Mouse (Mus musculus): ENCODE measurements around the gene Map3k9. TPM values are rescaled to one million over a fixed set of nuclear protein-coding genes. Genes with fewer than 3 reads are reported as not detected.
A peak's percentile ranks its signal among the peaks of the same experiment; 100 is the strongest.

Map3k9 gene
- total RNA-seq, 1 experiment = 5.4 TPM

- TF ChIP-seq ZC3H11A (IDR thresholded peaks at IDR 0.05; ENCODE audit: borderline replicate concordance, low read depth, low read length) (no peak), MAFK (IDR thresholded peaks at IDR 0.05; ENCODE audit: insufficient read depth, low read depth, low read length) (no peak), ZNF384 (IDR thresholded peaks at IDR 0.05; ENCODE audit: low read depth, low read length) (no peak), HCFC1 (IDR thresholded peaks at IDR 0.05; ENCODE audit: borderline replicate concordance, insufficient read depth, low read length) (no peak)
- Histone ChIP-seq H3K4me3 (ENCODE audit: insufficient read depth in 1 of 2, low read depth in 1 of 2, low read length in 2 of 2, poor library complexity in 1 of 2, severe bottlenecking in 1 of 2) (no peak overlapping the region), H3K27ac (ENCODE audit: insufficient read depth, low read depth, low read length, poor library complexity, severe bottlenecking) (no peak overlapping the region), H3K9me3 (ENCODE audit: control insufficient read depth, insufficient read depth, low read depth, low read length) (no peaks in the 10 kb centered on the region), H3K36me3 (ENCODE audit: control insufficient read depth, insufficient read depth, low read length, poor library complexity, severe bottlenecking) (no peaks in the 10 kb centered on the region), H3K4me1 (ENCODE audit: control insufficient read depth in 2 of 2, insufficient read depth in 2 of 2, low read length in 2 of 2, poor library complexity in 1 of 2) (peaks cover 0 to 12% of the 10 kb centered on the region in 2 experiments; a peak in 1 of 4 replicates), H3K9ac (ENCODE audit: insufficient read depth, low read depth, low read length, poor library complexity, severe bottlenecking) (no peak overlapping the region)
- DNase-seq (ENCODE audit: low read depth, low spot score) = no peak
- in situ Hi-C loops (cut with MboI; ENCODE audit: low sequenced_read_pairs in 2 of 2, unreplicated experiment in 2 of 2) = no loop called here
Measured at GRCm38 (mm10) chr12:81801134-81801533, 20.2 kb upstream of the Map3k9 start.

- H3K9me3 ChIP-seq (ENCODE audit: control insufficient read depth, insufficient read depth, low read depth, low read length) = no peaks in the 10 kb centered on the region
- DNase-seq (ENCODE audit: low read depth, low spot score) = no peak
- no peaks in the 10 kb centered on the region for H3K36me3 ChIP-seq (ENCODE audit: control insufficient read depth, insufficient read depth, low read length, poor library complexity, severe bottlenecking)
- H3K4me1 ChIP-seq (ENCODE audit: control insufficient read depth in 2 of 2, insufficient read depth in 2 of 2, low read length in 2 of 2, poor library complexity in 1 of 2) = peaks cover 0 to 6% of the 10 kb centered on the region in 2 experiments; a peak in 1 of 4 replicates
- no peak overlapping the region for H3K27ac ChIP-seq (ENCODE audit: insufficient read depth, low read depth, low read length, poor library complexity, severe bottlenecking)
- no peak for TF ChIP-seq MAFK (IDR thresholded peaks at IDR 0.05; ENCODE audit: insufficient read depth, low read depth, low read length)
- TF ChIP-seq ZC3H11A (IDR thresholded peaks at IDR 0.05; ENCODE audit: borderline replicate concordance, low read depth, low read length) = peak; percentile 98
- no peak overlapping the region for H3K9ac ChIP-seq (ENCODE audit: insufficient read depth, low read depth, low read length, poor library complexity, severe bottlenecking)
- in situ Hi-C loops (cut with MboI; ENCODE audit: low sequenced_read_pairs in 2 of 2, unreplicated experiment in 2 of 2) = loop anchor here (10.0 kb wide), 1 partner anchor 118 kb away; no protein-coding TSS in a partner anchor
- no peak overlapping the region for H3K4me3 ChIP-seq (ENCODE audit: insufficient read depth in 1 of 2, low read depth in 1 of 2, low read length in 2 of 2, poor library complexity in 1 of 2, severe bottlenecking in 1 of 2)
Measured at GRCm38 (mm10) chr12:81796541-81796940, 15.6 kb upstream of the Map3k9 start.

GRCm38 (mm10) chr12:81792511-81793218 is 11.7 kb upstream of the Map3k9 start:
- DNase-seq (ENCODE audit: low read depth, low spot score) = no peak
- no peak overlapping the region for H3K9ac ChIP-seq (ENCODE audit: insufficient read depth, low read depth, low read length, poor library complexity, severe bottlenecking)
- in situ Hi-C loops (cut with MboI; ENCODE audit: low sequenced_read_pairs in 2 of 2, unreplicated experiment in 2 of 2) = loop anchor here (10.0 kb wide), 1 partner anchor 122 kb away; no protein-coding TSS in a partner anchor
- no peaks in the 10 kb centered on the region for H3K4me1 ChIP-seq (ENCODE audit: control insufficient read depth in 2 of 2, insufficient read depth in 2 of 2, low read length in 2 of 2, poor library complexity in 1 of 2)
- no peaks in the 10 kb centered on the region for H3K36me3 ChIP-seq (ENCODE audit: control insufficient read depth, insufficient read depth, low read length, poor library complexity, severe bottlenecking)
- no peak overlapping the region for H3K4me3 ChIP-seq (ENCODE audit: insufficient read depth in 1 of 2, low read depth in 1 of 2, low read length in 2 of 2, poor library complexity in 1 of 2, severe bottlenecking in 1 of 2)
- no peak overlapping the region for H3K27ac ChIP-seq (ENCODE audit: insufficient read depth, low read depth, low read length, poor library complexity, severe bottlenecking)
- H3K9me3 ChIP-seq (ENCODE audit: control insufficient read depth, insufficient read depth, low read depth, low read length) = no peaks in the 10 kb centered on the region
- TF ChIP-seq ZNF384 (IDR thresholded peaks at IDR 0.05; ENCODE audit: low read depth, low read length) = no peak
- TF ChIP-seq MAFK (IDR thresholded peaks at IDR 0.05; ENCODE audit: insufficient read depth, low read depth, low read length) = no peak
- no peak for TF ChIP-seq CHD2 (IDR thresholded peaks at IDR 0.05; ENCODE audit: low read depth, low read length)
- TF ChIP-seq ZC3H11A (IDR thresholded peaks at IDR 0.05; ENCODE audit: borderline replicate concordance, low read depth, low read length) = no peak
- TF ChIP-seq HCFC1 (IDR thresholded peaks at IDR 0.05; ENCODE audit: borderline replicate concordance, insufficient read depth, low read length) = no peak

GRCm38 (mm10) chr12:81789499-81789898 is 8.5 kb upstream of the Map3k9 start:
- Histone ChIP-seq H3K9ac (ENCODE audit: insufficient read depth, low read depth, low read length, poor library complexity, severe bottlenecking) (no peak overlapping the region), H3K4me3 (ENCODE audit: insufficient read depth in 1 of 2, low read depth in 1 of 2, low read length in 2 of 2, poor library complexity in 1 of 2, severe bottlenecking in 1 of 2) (no peak overlapping the region), H3K27ac (ENCODE audit: insufficient read depth, low read depth, low read length, poor library complexity, severe bottlenecking) (no peak overlapping the region), H3K4me1 (ENCODE audit: control insufficient read depth in 2 of 2, insufficient read depth in 2 of 2, low read length in 2 of 2, poor library complexity in 1 of 2) (0 out of 4 replicates have a peak, but pooled peaks cover 0 to 4% of the 10 kb centered on the region in 2 experiments), H3K9me3 (ENCODE audit: control insufficient read depth, insufficient read depth, low read depth, low read length) (no peaks in the 10 kb centered on the region), H3K36me3 (ENCODE audit: control insufficient read depth, insufficient read depth, low read length, poor library complexity, severe bottlenecking) (no peaks in the 10 kb centered on the region)
- DNase-seq (ENCODE audit: low read depth, low spot score) = no peak
- in situ Hi-C loops (cut with MboI; ENCODE audit: low sequenced_read_pairs in 2 of 2, unreplicated experiment in 2 of 2) = loop anchor here in 1 of 2 experiments (10.0 kb wide), 1 partner anchor 175 kb away; no protein-coding TSS in a partner anchor
- TF ChIP-seq HCFC1 (IDR thresholded peaks at IDR 0.05; ENCODE audit: borderline replicate concordance, insufficient read depth, low read length) (no peak), ZC3H11A (IDR thresholded peaks at IDR 0.05; ENCODE audit: borderline replicate concordance, low read depth, low read length) (no peak), CHD2 (IDR thresholded peaks at IDR 0.05; ENCODE audit: low read depth, low read length) (no peak)

Data from ES-E14 (cell line).